Mouse (Mus musculus): ENCODE data around the gene Gm49450. TPM values are rescaled to one million over a fixed set of nuclear protein-coding genes. Genes with fewer than 3 reads are reported as not detected.
A peak's percentile ranks its signal among the peaks of the same experiment; 100 is the strongest.

Gm49450 gene
- polyA plus RNA-seq, 1 experiment from 2014 or later, result not detected

DNA sequence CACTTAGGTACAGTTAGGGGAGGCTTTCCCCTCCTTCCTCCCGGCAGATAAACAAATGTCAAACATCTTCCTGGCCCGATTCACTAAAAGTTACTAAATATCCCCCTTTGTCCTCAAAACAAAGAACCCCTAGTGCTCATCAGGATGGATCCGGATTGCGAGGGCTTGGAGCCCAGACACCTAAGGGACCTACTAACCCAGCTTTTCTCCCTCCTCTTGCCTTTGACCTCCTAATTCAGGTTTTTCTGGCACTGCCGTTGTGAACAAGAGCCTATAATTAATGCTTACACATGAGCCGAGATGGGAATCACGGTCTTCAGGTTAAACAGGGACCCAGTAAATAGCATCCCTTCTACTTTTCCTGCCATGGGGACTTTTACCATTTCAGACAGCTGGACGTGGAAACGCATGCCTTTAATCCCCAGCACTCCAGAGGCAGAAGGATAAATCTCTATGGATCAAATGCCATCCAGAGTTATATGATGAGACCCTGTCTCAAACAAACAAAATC is 38.2 kb upstream of the Gm49450 start:
- Histone ChIP-seq H3K9ac (no peak overlapping the region), H3K27ac (peak overlapping the region; percentile 93; the same call in 1 of the 2 replicates), H3K27me3 (no peaks in the 10 kb centered on the region), H3K9me3 (no peaks in the 10 kb centered on the region), H3K36me3 (no peaks in the 10 kb centered on the region), H3K4me2 (no peak overlapping the region), H3K4me3 (no peak overlapping the region), H3K4me1 (peaks cover 54% of the 10 kb centered on the region)
- WGBS, result 37% methylated on average over 9 of the region's 9 CpGs
- no peak for ATAC-seq (ENCODE audit: insufficient number of reproducible peaks, low FRiP score, low TSS enrichment, low read depth)

DNA sequence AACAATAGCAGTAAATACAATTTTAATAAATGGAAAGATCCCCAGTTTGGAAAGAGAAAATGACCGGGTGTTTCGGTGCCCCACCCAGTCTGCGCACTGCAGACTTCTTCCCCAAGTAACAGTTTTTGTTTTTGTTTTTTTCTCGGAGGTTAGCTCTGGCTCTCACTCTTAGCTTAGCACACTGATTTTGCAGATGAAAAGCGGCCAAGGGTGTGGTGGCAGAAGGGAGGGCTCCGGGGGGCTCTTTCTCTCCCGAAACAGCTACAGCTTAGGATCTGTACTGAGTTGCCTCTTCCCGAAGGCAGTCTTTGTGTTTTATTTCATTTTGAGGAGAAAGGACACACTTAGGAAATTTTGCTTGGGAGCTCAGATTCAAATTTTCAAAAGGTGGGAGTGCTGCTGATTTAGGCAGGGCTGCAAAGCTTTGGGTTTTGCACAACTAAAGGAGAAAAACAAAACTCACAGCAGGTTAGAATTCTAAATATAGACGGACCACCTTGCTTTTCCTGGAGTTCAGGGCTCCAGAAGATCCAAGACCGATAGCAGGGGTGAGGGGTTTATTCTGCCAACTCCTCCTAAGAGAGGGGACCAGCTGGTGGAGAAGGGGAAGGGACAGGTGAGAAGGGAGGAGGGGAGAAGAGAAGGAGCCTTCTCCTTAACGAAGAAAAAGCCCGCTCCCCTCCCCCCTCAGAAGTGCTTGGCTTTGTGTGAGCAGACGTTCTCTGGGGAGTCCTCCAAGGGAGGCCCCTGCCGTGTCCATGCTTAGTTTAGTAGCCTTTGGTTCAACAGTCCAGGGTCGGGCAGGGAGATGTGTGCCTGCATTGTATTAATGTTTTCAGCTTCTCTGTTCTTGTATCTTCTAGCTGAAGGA is 37.6 kb upstream of the Gm49450 start:
- peak overlapping the region; percentile 19; the same call in 1 of the 2 replicates for H3K4me2 ChIP-seq
- H3K9ac ChIP-seq, result no peak overlapping the region
- H3K27ac ChIP-seq, result peak overlapping the region; percentile 93
- H3K4me3 ChIP-seq, result no peak overlapping the region
- no peaks in the 10 kb centered on the region for H3K9me3 ChIP-seq
- WGBS, result 32% methylated on average over 15 of the region's 15 CpGs
- H3K27me3 ChIP-seq, result no peaks in the 10 kb centered on the region
- H3K36me3 ChIP-seq, result no peaks in the 10 kb centered on the region
- no peak for ATAC-seq (ENCODE audit: insufficient number of reproducible peaks, low FRiP score, low TSS enrichment, low read depth)
- peaks cover 58% of the 10 kb centered on the region for H3K4me1 ChIP-seq

- peaks cover 66% of the 10 kb centered on the region for H3K4me1 ChIP-seq
- H3K4me2 ChIP-seq, result no peak overlapping the region
- no peaks in the 10 kb centered on the region for H3K36me3 ChIP-seq
- WGBS, result 50% methylated on average over 10 of the region's 12 CpGs
- H3K27me3 ChIP-seq, result no peaks in the 10 kb centered on the region
- peak overlapping the region; percentile 93; the same call in 1 of the 2 replicates for H3K27ac ChIP-seq
- ATAC-seq (ENCODE audit: insufficient number of reproducible peaks, low FRiP score, low TSS enrichment, low read depth), result no peak
- no peak overlapping the region for H3K4me3 ChIP-seq
- no peak overlapping the region for H3K9ac ChIP-seq
- H3K9me3 ChIP-seq, result no peaks in the 10 kb centered on the region
Measured at GRCm38 (mm10) chr15:98989701-98990430, 36.5 kb upstream of the Gm49450 start.

- Histone ChIP-seq H3K9me3 (no peaks in the 10 kb centered on the region), H3K4me1 (peaks cover 70% of the 10 kb centered on the region), H3K4me3 (no peak overlapping the region), H3K4me2 (no peak overlapping the region), H3K9ac (no peak overlapping the region), H3K36me3 (no peaks in the 10 kb centered on the region), H3K27me3 (no peaks in the 10 kb centered on the region), H3K27ac (peak overlapping the region; percentile 93)
- no peak for ATAC-seq (ENCODE audit: insufficient number of reproducible peaks, low FRiP score, low TSS enrichment, low read depth)
- WGBS, result 73% methylated on average over 3 of the region's 3 CpGs
Measured at GRCm38 (mm10) chr15:98988787-98989186, 35.4 kb upstream of the Gm49450 start.

DNA sequence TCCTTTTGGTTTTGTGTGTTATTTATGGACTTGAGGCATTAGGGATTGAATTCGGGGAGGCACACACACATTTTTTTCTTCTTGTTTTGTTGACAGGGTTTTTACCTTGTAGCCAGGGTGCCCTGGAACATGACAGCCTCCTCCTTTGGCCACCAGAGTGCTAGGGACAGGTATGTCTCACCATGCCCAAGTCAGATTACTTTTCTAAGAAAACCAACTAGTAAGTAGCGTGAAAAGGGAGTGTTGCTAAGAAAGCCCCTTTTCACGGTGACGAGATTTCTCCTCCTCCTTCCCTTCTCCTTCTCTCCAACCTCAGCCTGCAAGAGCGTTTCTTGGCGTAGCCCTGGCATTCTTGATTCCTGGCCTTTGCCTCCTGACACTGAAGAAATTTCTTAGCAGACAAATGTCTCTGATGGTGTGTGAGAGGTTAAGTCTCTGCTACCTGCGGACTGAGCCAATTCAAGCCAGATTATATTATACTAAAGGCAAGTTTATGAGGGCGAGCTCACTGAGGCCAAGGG is 34.4 kb upstream of the Gm49450 start:
- Histone ChIP-seq H3K4me1 (peaks cover 67% of the 10 kb centered on the region), H3K36me3 (no peaks in the 10 kb centered on the region), H3K4me3 (no peak overlapping the region), H3K9me3 (no peaks in the 10 kb centered on the region), H3K27me3 (no peaks in the 10 kb centered on the region), H3K27ac (peak overlapping the region; percentile 93), H3K4me2 (0 out of 2 replicates have a peak overlapping the region, but pooled peaks have one; percentile 6), H3K9ac (no peak overlapping the region)
- no peak for ATAC-seq (ENCODE audit: insufficient number of reproducible peaks, low FRiP score, low TSS enrichment, low read depth)
- WGBS, result 35% methylated on average over 8 of the region's 8 CpGs

- no peak overlapping the region for H3K9ac ChIP-seq
- no peaks in the 10 kb centered on the region for H3K36me3 ChIP-seq
- peaks cover 61% of the 10 kb centered on the region for H3K4me1 ChIP-seq
- no peak overlapping the region for H3K4me2 ChIP-seq
- 33% methylated on average over 7 of the region's 7 CpGs for WGBS
- no peak overlapping the region for H3K4me3 ChIP-seq
- no peaks in the 10 kb centered on the region for H3K27me3 ChIP-seq
- ATAC-seq (ENCODE audit: insufficient number of reproducible peaks, low FRiP score, low TSS enrichment, low read depth), result 0 out of 2 replicates have a peak, but pooled peaks have one; percentile 16
- H3K27ac ChIP-seq, result peak overlapping the region; percentile 93
- H3K9me3 ChIP-seq, result no peaks in the 10 kb centered on the region
Measured at GRCm38 (mm10) chr15:98987077-98987630, 33.8 kb upstream of the Gm49450 start.

DNA sequence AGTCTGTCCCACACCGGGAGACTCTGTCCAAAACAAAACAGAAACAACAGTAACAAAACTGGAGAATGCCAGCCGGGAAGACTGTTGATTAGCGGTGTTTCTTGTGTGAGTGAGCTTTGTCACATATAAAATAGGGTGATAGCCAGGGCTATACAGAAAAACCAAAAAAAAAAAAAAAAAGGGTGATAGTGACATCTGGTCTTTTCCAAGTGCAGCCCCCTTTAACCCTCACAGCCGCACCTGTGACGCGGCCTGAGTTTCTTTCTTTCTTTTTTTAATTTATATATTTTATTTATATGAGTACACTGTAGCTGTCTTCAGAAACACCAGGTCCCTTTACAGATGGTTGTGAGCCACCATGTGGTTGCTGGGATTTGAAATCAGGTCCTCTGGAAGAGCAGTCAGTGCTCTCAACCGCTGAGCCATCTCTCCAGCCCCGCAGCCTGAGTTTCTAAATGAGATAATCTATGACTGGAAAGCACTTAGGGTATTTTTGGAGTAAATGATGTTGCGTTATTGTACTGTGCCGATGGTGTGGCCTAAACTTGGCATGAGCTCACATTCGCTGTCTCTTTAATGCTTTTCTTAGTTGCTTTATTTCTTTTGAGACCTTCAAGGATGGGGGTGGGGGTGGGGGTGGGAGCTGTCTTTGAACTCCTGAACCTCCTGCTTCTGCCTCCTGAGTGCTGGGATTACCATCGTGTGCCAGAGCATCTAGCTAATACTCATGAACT is 32.8 kb upstream of the Gm49450 start:
- Histone ChIP-seq H3K4me3 (peak overlapping the region; percentile 48), H3K27me3 (no peaks in the 10 kb centered on the region), H3K9ac (peak overlapping the region; percentile 34), H3K9me3 (no peaks in the 10 kb centered on the region), H3K4me1 (peaks cover 53% of the 10 kb centered on the region), H3K4me2 (peak overlapping the region; percentile 46), H3K27ac (peak overlapping the region; percentile 93), H3K36me3 (no peaks in the 10 kb centered on the region)
- WGBS, result 39% methylated on average over 12 of the region's 12 CpGs
- ATAC-seq (ENCODE audit: insufficient number of reproducible peaks, low FRiP score, low TSS enrichment, low read depth), result no peak

DNA sequence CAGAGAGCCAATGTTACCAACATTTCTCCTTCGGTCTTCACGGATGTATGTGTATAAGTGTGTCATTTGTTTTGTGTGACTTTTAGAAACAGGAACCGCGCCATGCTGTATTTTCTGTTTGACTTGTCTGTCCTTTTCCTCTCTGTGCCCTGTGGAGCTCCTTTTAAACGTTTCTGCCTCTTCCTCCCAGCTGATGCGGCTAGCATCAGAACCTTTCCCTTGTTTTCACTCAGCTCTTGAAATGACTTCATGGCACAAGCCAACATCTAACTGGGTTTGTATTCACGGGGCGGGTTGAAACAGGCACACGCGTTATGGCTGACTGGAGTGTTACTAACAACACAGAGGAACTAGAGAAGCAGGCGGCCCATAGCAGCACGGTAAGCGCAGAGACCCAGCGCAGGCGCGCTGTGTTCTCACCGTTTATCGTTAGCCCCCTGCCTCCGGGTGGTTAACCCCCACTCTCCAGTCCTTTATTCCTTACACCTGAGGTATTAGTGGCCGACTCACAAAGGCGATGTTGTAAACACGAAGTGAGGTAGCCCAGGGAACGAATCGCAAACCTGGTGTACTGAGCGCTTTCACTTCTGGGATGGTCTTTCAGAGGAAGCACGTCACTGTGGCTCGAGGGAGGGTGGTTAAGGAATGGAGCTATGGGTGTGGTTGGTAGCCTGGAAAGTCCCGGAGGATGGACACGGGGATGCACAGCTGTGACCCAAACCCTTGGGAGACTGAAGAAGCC is 32.1 kb upstream of the Gm49450 start:
- WGBS, result 3% methylated on average over 29 of the region's 29 CpGs

GRCm38 (mm10) chr15:98984681-98985080 is 31.3 kb upstream of the Gm49450 start:
- H3K36me3 ChIP-seq, result no peaks in the 10 kb centered on the region
- H3K9ac ChIP-seq, result no peak overlapping the region
- WGBS, result 57% methylated on average over 6 of the region's 6 CpGs
- peaks cover 39% of the 10 kb centered on the region for H3K4me1 ChIP-seq
- no peak for ATAC-seq (ENCODE audit: insufficient number of reproducible peaks, low FRiP score, low TSS enrichment, low read depth)
- peak overlapping the region; percentile 93 for H3K27ac ChIP-seq
- no peaks in the 10 kb centered on the region for H3K27me3 ChIP-seq
- no peaks in the 10 kb centered on the region for H3K9me3 ChIP-seq
- no peak overlapping the region for H3K4me3 ChIP-seq
- 0 out of 2 replicates have a peak overlapping the region, but pooled peaks have one; percentile 46 for H3K4me2 ChIP-seq

More for the DNA sequence above, 32.1 kb upstream of the Gm49450 start:
- ATAC-seq (ENCODE audit: insufficient number of reproducible peaks, low FRiP score, low TSS enrichment, low read depth), result peak; percentile 73
- H3K36me3 ChIP-seq, result no peaks in the 10 kb centered on the region
- no peaks in the 10 kb centered on the region for H3K9me3 ChIP-seq
- peak overlapping the region; percentile 93 for H3K27ac ChIP-seq
- H3K4me1 ChIP-seq, result peaks cover 45% of the 10 kb centered on the region
- H3K27me3 ChIP-seq, result no peaks in the 10 kb centered on the region
- peak overlapping the region; percentile 46 for H3K4me2 ChIP-seq
- H3K4me3 ChIP-seq, result peak overlapping the region; percentile 48
- H3K9ac ChIP-seq, result peak overlapping the region; percentile 34

DNA sequence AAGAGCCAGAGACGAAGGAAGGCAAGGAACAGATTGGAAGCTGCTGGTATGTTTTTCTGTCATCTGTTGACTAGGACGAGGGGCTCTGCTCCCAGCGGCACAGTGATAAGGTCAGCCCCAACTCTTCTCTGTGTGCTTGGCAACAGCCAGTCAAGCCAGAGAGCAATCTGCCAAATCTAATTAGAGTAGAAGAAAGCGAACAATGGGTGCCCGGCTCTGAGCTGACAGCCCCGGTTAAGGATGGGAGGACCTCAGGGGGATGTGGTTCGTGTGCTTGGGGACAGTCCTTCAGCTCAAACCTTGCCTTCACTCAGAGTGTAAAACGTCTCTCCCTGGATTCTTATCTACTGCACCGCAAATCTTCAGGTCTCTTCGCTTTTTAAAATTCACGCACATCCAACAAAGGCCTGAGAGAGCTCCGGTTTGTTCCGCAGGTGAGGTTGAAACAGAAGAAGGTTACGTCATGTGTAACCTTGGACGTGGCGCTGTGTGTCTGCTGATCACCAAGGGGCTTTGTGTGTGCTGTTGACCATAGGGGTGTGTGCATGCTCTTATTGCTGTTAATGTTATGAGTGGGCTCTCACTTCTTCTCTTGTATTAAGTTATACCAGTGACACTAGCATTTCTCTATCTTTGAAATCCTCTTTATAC is 30.2 kb upstream of the Gm49450 start:
- WGBS, result 54% methylated on average over 16 of the region's 16 CpGs
- no peak overlapping the region for H3K4me2 ChIP-seq

More for the DNA sequence above, 30.2 kb upstream of the Gm49450 start:
- H3K27ac ChIP-seq, result no peak overlapping the region
- peaks cover 39% of the 10 kb centered on the region for H3K4me1 ChIP-seq
- H3K9me3 ChIP-seq, result no peaks in the 10 kb centered on the region
- ATAC-seq (ENCODE audit: insufficient number of reproducible peaks, low FRiP score, low TSS enrichment, low read depth), result no peak
- no peak overlapping the region for H3K4me3 ChIP-seq
- no peaks in the 10 kb centered on the region for H3K27me3 ChIP-seq
- H3K36me3 ChIP-seq, result no peaks in the 10 kb centered on the region
- H3K9ac ChIP-seq, result no peak overlapping the region
